Mouse (Mus musculus) small intestine, adult 2 months (tissue): Measurements from ENCODE around the gene Uri1.

ENCODE experiments used
- CTCF ChIP-seq: fragments of 200-500 bp; IDR thresholded peaks from 2 replicates; pipeline ENCODE4 v1.5.1; 2012; ENCODE audit warnings: low read depth, mild to moderate bottlenecking, control low read depth, inconsistent platforms, low read length, moderate library complexity, mixed read lengths; ENCODE audit not compliant: insufficient replicate concordance, insufficient read length; ENCODE audit errors: extremely low read depth
- POLR2A ChIP-seq: fragments of 200-500 bp; IDR thresholded peaks from 2 replicates; pipeline ENCODE4 v1.6.1; 2012; ENCODE audit warnings: low read depth, mild to moderate bottlenecking, control low read depth, inconsistent platforms, low read length, moderate library complexity

GRCm38 (mm10) chr7:37936459-37936858 is 86.9 kb downstream of the Uri1 start:
- TF ChIP-seq POLR2A: no peak
- TF ChIP-seq CTCF: no peak
